In the genomic region with DNA sequence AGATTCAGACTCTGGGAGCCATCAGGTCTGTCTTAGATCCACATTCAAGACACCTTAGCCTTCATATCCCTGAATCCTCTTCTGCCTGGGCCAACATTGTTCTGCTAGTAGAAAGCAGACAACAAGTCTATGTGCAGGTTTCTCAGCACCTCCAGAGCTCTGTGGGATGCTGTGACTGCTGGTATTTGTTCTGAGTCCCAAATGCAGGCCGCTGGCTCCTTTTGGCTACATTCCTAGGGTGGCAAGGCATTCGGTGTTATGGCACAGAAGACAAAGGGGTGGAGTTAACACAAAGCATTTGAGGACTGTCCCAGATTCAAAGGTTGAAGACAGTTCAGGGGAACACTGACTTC, we compare ENCODE assay signal across 9 mouse cellular contexts.
DNase-seq lines count a peak whose midpoint lies in the region; ATAC-seq and TF ChIP-seq lines count a peak whose summit lies in the region.
"Had no signal": no experiment of that assay in that cellular context is flagged by ENCODE, and none has a peak within 500 bp of the region (broad histone marks: within the 10 kb centered on the region; RNA-seq: fewer than 3 reads in every experiment).

No protein-coding gene starts in this region.

- DNase-seq in layer of hippocampus, adult 2 months (ENCODE audit: low spot score in 2 of 2) = no peak
- DNase-seq in layer of hippocampus, adult 8-10 months (ENCODE audit: low spot score in 2 of 2) = no peak
- peak; percentile 46 to 57 for DNase-seq in cerebellum, adult 18-20 months
- peak; percentile 56 to 61 for DNase-seq in cerebellum, postnatal 25 days
- DNase-seq in lung, postnatal 10 days = peak; percentile 29
- DNase-seq in yolk sac, embryonic 10.5 days (ENCODE audit: low spot score) = no peak

- ATAC-seq in monocyte, adult 5-6 weeks (replicated peaks; ENCODE audit: insufficient number of reproducible peaks, low FRiP score, low TSS enrichment, poor library complexity, severe bottlenecking) = no peak
- ATAC-seq: hindbrain, postnatal 0 days; midbrain, embryonic 13.5 days had no signal

- no peak overlapping the region for H3K4me3 ChIP-seq in layer of hippocampus, adult 2 months
- H3K4me3 ChIP-seq: midbrain, embryonic 13.5 days had no signal

- no peak for TF ChIP-seq CTCF in layer of hippocampus, adult 2 months (conservative IDR thresholded peaks at IDR 0.05)

- H3K27ac ChIP-seq in layer of hippocampus, adult 2 months = peak overlapping the region; percentile 73
- H3K27ac ChIP-seq: hindbrain, postnatal 0 days; midbrain, embryonic 13.5 days had no signal

Comparison
In these comparisons a context has a peak if more than half of its experiments do, and no peak if none do; other contexts are left out.
1. DNase-seq: peak in cerebellum, adult 18-20 months (2 of 2), cerebellum, postnatal 25 days (2 of 2) and lung, postnatal 10 days (single experiment); none in layer of hippocampus, adult 2 months (0 of 2), layer of hippocampus, adult 8-10 months (0 of 2) and yolk sac, embryonic 10.5 days (single experiment).